10 mouse cellular contexts compared by ENCODE assay signal in genomic region chr15:64471597-64471996, GRCm38 (mm10).
"Had no signal": no experiment of that assay in that cellular context is flagged by ENCODE, and none has a peak within 500 bp of the region (broad histone marks: within the 10 kb centered on the region; RNA-seq: fewer than 3 reads in every experiment).

No protein-coding gene starts in this region.

- H3K27ac ChIP-seq: kidney, embryonic 15.5 days; limb, embryonic 15.5 days; liver, embryonic 14.5 days; midbrain, embryonic 13.5 days had no signal

- DNase-seq: kidney, postnatal 25 days; layer of hippocampus, postnatal 36 days; lung, adult 18-20 months; lung, postnatal 36 days; right cerebral cortex, postnatal 25 days; thymus, postnatal 4 days had no signal

- ATAC-seq: midbrain, embryonic 13.5 days had no signal

- H3K4me3 ChIP-seq: kidney, embryonic 15.5 days; limb, embryonic 15.5 days; midbrain, embryonic 13.5 days had no signal
